Mouse (Mus musculus) gastrocnemius, postnatal 4 days (tissue): ENCODE measurements around the gene Acer3. TPM values are rescaled to one million over a fixed set of nuclear protein-coding genes. Genes with fewer than 3 reads are reported as not detected.

Experiments used
- total RNA-seq, 2 experiments: library from RNA; stranded (reverse); gene quantifications; 2 replicates each; pipeline ENCODE4 v1.2.3; 2021

The Acer3 gene
- total RNA-seq, 2 experiments from 2014 or later = 7.7 to 11.7 TPM

Other genes with a start within 250 kb of the Acer3 start
- 1 to 10 TPM; 7.0 to 7.1 TPM for gene Myo7a, start 201.7 kb downstream of the Acer3 start, total RNA-seq
- gene Omp, start 175.7 kb downstream of the Acer3 start, total RNA-seq = under 1 TPM; 0.32 to 0.36 TPM
- 1 to 10 TPM; 6.8 to 8.6 TPM for gene Capn5, start 142.9 kb downstream of the Acer3 start, total RNA-seq
- not detected for gene B3gnt6, start 121.7 kb downstream of the Acer3 start, total RNA-seq
- gene Tsku, start 40.1 kb upstream of the Acer3 start, total RNA-seq = 10 to 100 TPM; 16.4 to 19.3 TPM
- under 1 TPM in 1 of 2 experiments, not detected in 1; 0.12 TPM for gene Gucy2d, start 119.2 kb upstream of the Acer3 start, total RNA-seq
- gene Lrrc32, start 168.1 kb upstream of the Acer3 start, total RNA-seq = 10 to 100 TPM; 12.8 to 14.6 TPM